In the genomic region with DNA sequence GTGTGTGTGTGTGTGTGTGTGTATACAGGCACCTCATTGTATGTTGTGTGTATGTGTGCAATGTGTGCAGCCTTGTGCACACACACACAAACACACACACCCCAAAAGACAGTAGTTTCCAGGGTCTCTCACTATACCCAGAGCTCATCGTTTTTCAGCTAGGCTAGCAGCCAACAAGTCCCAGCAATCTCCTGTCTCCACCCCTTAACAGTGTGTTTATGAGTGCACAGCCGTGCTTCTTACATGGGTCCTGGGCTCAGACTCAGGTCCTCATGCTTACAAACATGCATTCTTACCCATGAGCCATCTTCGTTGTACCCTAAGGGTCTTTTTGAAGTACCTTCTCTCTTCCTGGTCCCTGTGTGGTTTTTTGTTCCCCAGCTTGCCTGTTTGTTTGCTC, we compare ENCODE assay signal across 20 mouse cellular contexts.
"Had no signal": no experiment of that assay in that cellular context is flagged by ENCODE, and none has a peak within 500 bp of the region (broad histone marks: within the 10 kb centered on the region; RNA-seq: fewer than 3 reads in every experiment).

No protein-coding gene starts in this region.

- H3K9me3 ChIP-seq: limb, embryonic 15.5 days; midbrain, embryonic 10.5 days; midbrain, embryonic 15.5 days; neural tube, embryonic 12.5 days; neural tube, embryonic 15.5 days had no signal

- H3K4me1 ChIP-seq: midbrain, embryonic 10.5 days; midbrain, embryonic 15.5 days; neural tube, embryonic 12.5 days; neural tube, embryonic 15.5 days had no signal

- DNase-seq: kidney, adult 18-20 months; kidney, adult 9 months; kidney, postnatal 14 days; kidney, postnatal 4 days; lung, adult 2 months; lung, postnatal 14 days; lung, postnatal 4 days; right cerebral cortex, adult 18-20 months; right cerebral cortex, postnatal 14 days; right cerebral cortex, postnatal 4 days; thymus, adult 2 months; thymus, postnatal 25 days had no signal

- H3K4me3 ChIP-seq: limb, embryonic 15.5 days; midbrain, embryonic 10.5 days; midbrain, embryonic 15.5 days; neural tube, embryonic 12.5 days; neural tube, embryonic 15.5 days had no signal

- H3K27me3 ChIP-seq: limb, embryonic 15.5 days; midbrain, embryonic 15.5 days; neural tube, embryonic 12.5 days; neural tube, embryonic 15.5 days had no signal

- H3K4me2 ChIP-seq: limb, embryonic 15.5 days; midbrain, embryonic 15.5 days; neural tube, embryonic 12.5 days; neural tube, embryonic 15.5 days had no signal

- H3K9ac ChIP-seq: limb, embryonic 15.5 days; midbrain, embryonic 15.5 days; neural tube, embryonic 12.5 days; neural tube, embryonic 15.5 days had no signal

- H3K27ac ChIP-seq: limb, embryonic 15.5 days; midbrain, embryonic 10.5 days; midbrain, embryonic 15.5 days; neural tube, embryonic 12.5 days; neural tube, embryonic 15.5 days; stomach, postnatal 0 days had no signal

- ATAC-seq: inflammation-experienced regulatory T-cells, adult 6 months; intestine, embryonic 16.5 days; midbrain, embryonic 15.5 days had no signal
